Mouse (Mus musculus) intestine, postnatal 0 days (tissue): ENCODE measurements around the gene Grb2. TPM values are rescaled to one million over a fixed set of nuclear protein-coding genes. Genes with fewer than 3 reads are reported as not detected.

Experiments
- ATAC-seq: fragments of 200-750 bp; cut with Nextera tagmentation; 2 replicates; pipeline ENCODE4 v1.8.0; 2017; ENCODE audit warnings: mild to moderate bottlenecking, moderate TSS enrichment, moderate library complexity
- H3K27ac ChIP-seq: fragments of 300-500 bp; sonication (generic); 2 replicates; pipeline ENCODE4 v1.5.1; 2014; ENCODE audit warnings: mild to moderate bottlenecking, low read depth, low read length, moderate library complexity
- H3K27me3 ChIP-seq: fragments of 300-500 bp; sonication (generic); replicated peaks from 2 replicates; pipeline ENCODE4 v1.6.1; 2014; ENCODE audit warnings: low read length, mixed read lengths; ENCODE audit not compliant: control insufficient read depth, insufficient read depth
- H3K36me3 ChIP-seq: fragments of 300-500 bp; sonication (generic); 2 replicates; pipeline ENCODE4 v1.6.1; 2014; ENCODE audit warnings: mild to moderate bottlenecking, moderate library complexity; ENCODE audit not compliant: control insufficient read depth, insufficient read depth
- H3K4me1 ChIP-seq: fragments of 300-500 bp; sonication (generic); replicated peaks from 2 replicates; pipeline ENCODE4 v1.6.1; 2014; ENCODE audit warnings: antibody characterized with exemption, low read length, mixed read lengths; ENCODE audit not compliant: control insufficient read depth, insufficient read depth
- H3K4me2 ChIP-seq: fragments of 300-500 bp; sonication (generic); replicated peaks from 2 replicates; pipeline ENCODE4 v1.6.1; 2014; ENCODE audit warnings: low read depth, mild to moderate bottlenecking, moderate library complexity
- H3K4me3 ChIP-seq: fragments of 300-500 bp; sonication (generic); 2 replicates; pipeline ENCODE4 v1.5.1; 2014; ENCODE audit warnings: low read depth, low read length
- H3K9ac ChIP-seq: fragments of 300-500 bp; sonication (generic); 2 replicates; pipeline ENCODE4 v1.6.1; 2014; ENCODE audit warnings: mild to moderate bottlenecking, low read depth, low read length
- H3K9me3 ChIP-seq: fragments of 300-500 bp; sonication (generic); 2 replicates; pipeline ENCODE4 v1.6.1; 2016; ENCODE audit warnings: mixed run types; ENCODE audit not compliant: control insufficient read depth
- CTCF ChIP-seq: sonication (generic); IDR thresholded peaks from 2 replicates; pipeline ENCODE4 v1.5.1; 2016; ENCODE audit warnings: low read depth, mild to moderate bottlenecking, control low read depth, antibody characterized with exemption, moderate library complexity
- WGBS: fragments of 180-500 bp; shearing (Covaris S2); extraction: QIAGEN DNeasy Blood & Tissue Kit; methylation state at CpG from one replicate; pipeline ENCODE4 v1.1.7; 2014; 5-methylcytosine and 5-hydroxymethylcytosine counted together
- polyA plus RNA-seq: library from polyadenylated mRNA; unstranded; fragments of >200 nt; fragmentation: Nextera tagmentation; extraction: Ambion mirVana; gene quantifications from 2 replicates; pipeline ENCODE4 v1.2.1, GENCODE M21; 2015

Gene Grb2
- polyA plus RNA-seq, 1 experiment from 2014 or later: 60.5 TPM

DNA sequence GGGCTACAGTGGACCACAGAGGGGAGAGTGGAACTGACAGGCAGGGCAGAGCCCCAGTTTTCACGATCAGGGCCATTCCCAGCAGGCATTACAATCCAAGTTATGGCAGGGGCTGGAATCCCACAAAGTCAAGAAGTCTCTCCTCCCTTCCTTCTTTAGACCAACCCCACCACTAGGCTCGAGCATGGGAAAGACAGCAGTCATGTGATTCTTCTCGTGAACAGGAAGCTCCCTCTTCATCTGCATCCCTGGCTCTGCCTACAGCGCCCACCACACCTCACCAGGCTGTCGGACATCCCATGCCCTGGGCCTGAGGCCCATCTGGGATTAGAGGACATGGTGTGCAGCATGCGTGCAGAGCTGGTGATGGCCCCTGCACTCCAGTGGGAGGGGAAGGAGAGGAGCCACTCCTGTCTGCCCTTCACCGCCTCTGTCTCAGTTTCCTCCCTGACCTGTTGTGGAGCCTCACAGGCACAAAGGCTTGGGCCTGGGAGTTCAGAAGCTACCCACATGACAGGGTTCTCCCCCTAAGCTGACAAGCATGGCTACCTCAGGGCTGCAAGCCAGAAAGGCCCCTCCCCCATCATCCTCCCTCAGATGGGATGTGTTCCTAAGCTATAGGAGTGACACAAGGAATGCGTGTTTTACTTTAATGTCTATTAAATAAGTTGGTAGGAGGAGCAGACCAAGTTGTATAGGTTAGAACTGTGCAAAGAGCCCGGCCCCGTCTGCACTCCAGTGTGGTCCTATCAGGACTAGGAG lies 93.9 kb downstream of the Grb2 start:
- Histone ChIP-seq H3K27me3 (no peaks in the 10 kb centered on the region), H3K9me3 (no peaks in the 10 kb centered on the region), H3K4me3 (no peak overlapping the region), H3K27ac (no peak overlapping the region), H3K4me2 (no peak overlapping the region), H3K9ac (no peak overlapping the region), H3K4me1 (no peaks in the 10 kb centered on the region), H3K36me3 (peaks cover 18% of the 10 kb centered on the region; the same call in 1 of the 2 replicates)
- no peak for TF ChIP-seq CTCF
- WGBS: 81% methylated on average over 10 of the region's 10 CpGs
- ATAC-seq: no peak

DNA sequence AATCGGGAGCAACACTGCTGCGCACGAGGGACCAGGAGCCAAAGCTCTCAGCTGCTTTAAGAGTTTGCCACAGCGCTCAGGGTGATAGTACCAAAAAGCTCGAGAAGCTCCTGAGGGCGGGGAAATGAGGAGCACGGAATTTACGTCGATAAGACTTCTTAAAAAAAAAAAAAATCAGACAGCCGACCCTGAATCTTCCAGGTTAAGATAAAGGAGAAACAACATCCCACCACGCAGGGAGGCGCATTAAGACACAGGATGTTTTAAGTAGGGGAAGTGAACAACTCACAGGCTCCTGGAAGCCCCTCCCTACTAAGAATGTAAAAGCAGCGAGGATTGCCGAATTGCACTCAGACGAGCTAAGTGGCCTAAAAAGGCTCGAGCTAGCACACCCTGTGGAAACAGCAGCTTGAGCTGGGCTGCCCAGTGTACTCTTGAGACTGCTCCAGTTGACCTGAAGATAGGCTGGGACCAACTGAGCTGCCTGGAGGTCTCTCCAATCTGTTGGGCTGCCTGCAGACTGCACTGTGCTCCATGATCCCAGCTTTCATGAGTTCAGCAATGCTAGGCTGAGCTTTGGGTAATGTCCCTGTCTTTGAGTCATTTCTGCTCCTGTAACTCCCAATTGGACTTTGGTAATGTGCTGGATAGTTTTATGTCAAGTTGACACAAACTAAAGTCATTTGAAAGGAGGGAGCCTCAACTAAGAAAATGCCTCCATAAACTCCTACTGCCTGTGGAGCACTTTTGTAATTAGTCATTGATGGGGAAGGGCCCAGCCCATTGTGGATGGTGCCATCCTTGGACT lies 95.1 kb downstream of the Grb2 start:
- Histone ChIP-seq H3K9ac (peak overlapping the region; percentile 76), H3K27ac (peak overlapping the region; percentile 98), H3K4me3 (peak overlapping the region; percentile 58), H3K9me3 (no peaks in the 10 kb centered on the region), H3K4me2 (peak overlapping the region; percentile 83), H3K4me1 (no peaks in the 10 kb centered on the region), H3K36me3 (peaks cover 29% of the 10 kb centered on the region), H3K27me3 (no peaks in the 10 kb centered on the region)
- ATAC-seq: peak; percentile 10; the same call in 1 of the 2 replicates
- no peak for TF ChIP-seq CTCF
- under 1% methylated on average over 16 of the region's 16 CpGs for WGBS

DNA sequence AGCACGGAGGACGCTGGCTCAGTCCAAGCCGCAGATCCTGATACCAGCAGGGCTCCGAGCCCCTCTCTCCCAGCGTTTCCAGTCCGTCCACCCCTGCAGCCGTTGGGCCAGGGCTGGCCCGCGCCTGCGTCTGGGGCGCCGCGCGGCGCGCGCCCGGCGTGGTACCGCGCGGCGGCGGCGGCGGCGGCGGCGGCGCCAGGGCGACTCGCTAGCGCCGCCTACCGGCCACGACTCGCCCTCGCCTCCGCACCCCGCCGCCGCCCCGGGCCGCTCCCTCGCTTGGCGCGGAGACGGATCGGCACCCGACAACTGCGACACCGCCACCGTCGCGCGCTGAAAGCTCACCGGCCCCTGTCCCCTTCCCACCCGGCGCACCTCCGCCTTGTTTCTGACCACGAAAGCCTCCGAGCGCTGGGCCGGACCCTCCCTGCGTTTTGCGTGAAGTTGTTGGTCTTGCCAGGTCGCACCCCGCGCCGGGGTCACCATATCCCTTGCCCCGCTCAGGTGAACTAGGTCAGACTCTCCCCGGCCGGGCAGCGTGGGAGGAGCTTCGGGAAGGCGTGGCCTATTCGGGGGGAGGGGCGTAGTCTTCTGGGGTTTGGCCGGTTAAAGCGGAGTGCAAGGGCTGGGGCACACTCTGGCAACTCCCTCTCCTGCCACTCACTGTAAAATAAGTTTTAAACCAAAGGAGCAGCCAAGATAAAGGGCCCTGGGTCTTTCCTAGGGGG lies 95.8 kb downstream of the Grb2 start, which contains the start of gene Mif4gd:
Gene Mif4gd (minus strand): TSS at position 560 of the 728 bp plus-strand sequence.
- no peaks in the 10 kb centered on the region for H3K9me3 ChIP-seq
- peak within 1 kb of the TSS; percentile 98 for H3K27ac ChIP-seq
- H3K4me1 ChIP-seq: no peaks in the 10 kb centered on the region
- under 1% methylated on average over 78 of the region's 80 CpGs for WGBS
- peak within 1 kb of the TSS; percentile 83 for H3K4me2 ChIP-seq
- peak; percentile 74 for TF ChIP-seq CTCF
- H3K4me3 ChIP-seq: peak within 1 kb of the TSS; percentile 58
- no peaks in the 10 kb centered on the region for H3K27me3 ChIP-seq
- peak within 1 kb of the TSS; percentile 76 for H3K9ac ChIP-seq
- peaks cover 36% of the 10 kb centered on the region for H3K36me3 ChIP-seq
- ATAC-seq: peak; percentile 84

DNA sequence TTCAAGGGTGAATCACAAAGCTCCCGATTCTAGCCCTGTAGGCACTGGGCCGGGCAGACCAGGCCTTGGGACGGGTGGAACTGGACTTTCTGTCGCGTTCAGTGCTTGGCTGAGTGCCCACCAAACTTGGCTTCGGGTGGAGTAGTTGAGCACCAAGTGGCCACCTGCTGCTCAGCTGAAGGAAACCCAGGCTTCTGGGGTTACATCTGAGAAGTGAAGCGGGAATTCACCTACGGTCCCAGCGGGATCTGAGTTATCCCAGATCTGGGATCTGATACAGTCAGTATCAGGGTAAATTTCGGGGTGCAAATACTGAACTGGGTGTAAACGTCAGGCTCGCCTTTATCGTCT lies 96.4 kb downstream of the Grb2 start:
- ATAC-seq: peak; percentile 23; the same call in 1 of the 2 replicates
- Histone ChIP-seq H3K9me3 (no peaks in the 10 kb centered on the region), H3K4me3 (peak overlapping the region; percentile 58), H3K27ac (peak overlapping the region; percentile 98), H3K4me2 (peak overlapping the region; percentile 83), H3K4me1 (no peaks in the 10 kb centered on the region), H3K36me3 (peaks cover 36% of the 10 kb centered on the region), H3K27me3 (no peaks in the 10 kb centered on the region), H3K9ac (peak overlapping the region; percentile 76)
- TF ChIP-seq CTCF: peak; percentile 23; the same call in 1 of the 2 replicates
- WGBS: under 1% methylated on average over 13 of the region's 13 CpGs

DNA sequence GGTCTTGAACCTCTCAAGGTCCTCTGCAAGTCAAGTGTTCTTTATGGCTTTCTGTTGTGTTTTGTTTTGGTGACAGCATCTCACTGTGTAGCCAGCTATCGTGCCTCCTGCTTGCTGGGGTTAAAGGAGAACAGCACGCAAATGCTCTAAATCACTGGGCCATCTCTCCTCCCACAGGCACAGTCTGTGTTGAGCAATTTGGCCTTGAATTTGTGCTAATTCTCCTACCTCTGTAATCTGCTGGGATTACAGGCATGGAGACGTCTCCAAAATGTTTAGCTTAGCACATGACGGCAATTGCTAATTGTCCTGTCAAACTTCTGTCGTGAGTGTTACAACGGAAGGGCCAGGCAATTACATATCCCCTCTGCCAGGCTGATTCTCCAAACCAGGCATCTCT lies 97.2 kb downstream of the Grb2 start:
- Histone ChIP-seq H3K9me3 (no peaks in the 10 kb centered on the region), H3K9ac (no peak overlapping the region), H3K4me3 (no peak overlapping the region), H3K4me2 (peak overlapping the region; percentile 83; the same call in 1 of the 2 replicates), H3K4me1 (no peaks in the 10 kb centered on the region), H3K27me3 (no peaks in the 10 kb centered on the region), H3K36me3 (peaks cover 41% of the 10 kb centered on the region), H3K27ac (no peak overlapping the region)
- no peak for ATAC-seq
- TF ChIP-seq CTCF: no peak
- 70% methylated on average over 6 of the region's 6 CpGs for WGBS

DNA sequence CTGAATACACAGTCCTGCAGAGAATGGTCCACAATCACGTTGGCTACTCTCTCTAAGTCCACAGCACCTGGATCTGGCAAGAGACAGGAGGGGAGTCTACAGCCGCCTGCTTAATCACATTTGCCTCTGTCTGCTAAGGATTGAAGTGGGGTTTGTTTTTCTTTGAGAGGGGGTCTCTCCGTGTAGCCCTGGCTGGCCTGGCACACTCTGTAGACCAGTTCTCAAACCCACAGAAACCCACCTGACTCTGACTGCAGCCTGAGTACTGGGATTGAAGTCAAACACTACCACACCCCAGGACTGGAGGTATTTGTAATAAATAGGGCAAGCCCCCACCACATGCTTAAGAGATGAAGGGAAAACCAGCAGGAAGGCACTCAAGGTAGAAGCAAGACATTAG lies 98.8 kb downstream of the Grb2 start:
- Histone ChIP-seq H3K9me3 (no peaks in the 10 kb centered on the region), H3K4me2 (no peak overlapping the region), H3K4me1 (no peaks in the 10 kb centered on the region), H3K36me3 (peaks cover 45% of the 10 kb centered on the region), H3K27me3 (no peaks in the 10 kb centered on the region), H3K4me3 (no peak overlapping the region), H3K9ac (no peak overlapping the region), H3K27ac (no peak overlapping the region)
- 68% methylated on average over 3 of the region's 3 CpGs for WGBS
- TF ChIP-seq CTCF: no peak
- no peak for ATAC-seq
